Mouse (Mus musculus) T-helper 1 cell (primary cell): ENCODE data around the gene Lmod3.

Experiments
- in situ Hi-C: fragments of 300-600 bp; cut with MboI, MseI; formaldehyde crosslinking; loops from one replicate; pipeline ENCODE4 v1.15.1; 2025; ENCODE audit warnings: high pct_unique_total_duplicates

Gene Lmod3

GRCm38 (mm10) chr6:97276890-97277497 is 24.4 kb upstream of the Lmod3 start:
- in situ Hi-C loops: no loop called here

GRCm38 (mm10) chr6:97276366-97276765 is 23.8 kb upstream of the Lmod3 start:
- in situ Hi-C loops: no loop called here

- in situ Hi-C loops: no loop called here
These were observed 23.2 kb upstream of the Lmod3 start for GRCm38 (mm10) chr6:97275760-97276159.

GRCm38 (mm10) chr6:97273777-97274176 is 21.2 kb upstream of the Lmod3 start:
- in situ Hi-C loops: loop anchor here (5.0 to 25.0 kb wide), 2 partner anchors 244 to 464 kb away; no protein-coding TSS in a partner anchor

- in situ Hi-C loops: loop anchor here (5.0 to 25.0 kb wide), 2 partner anchors 244 to 464 kb away; no protein-coding TSS in a partner anchor
These were observed 20.6 kb upstream of the Lmod3 start for GRCm38 (mm10) chr6:97273058-97273710.

GRCm38 (mm10) chr6:97272349-97272748 is 19.8 kb upstream of the Lmod3 start:
- in situ Hi-C loops: loop anchor here (5.0 to 25.0 kb wide), 2 partner anchors 245 to 465 kb away; no protein-coding TSS in a partner anchor

- in situ Hi-C loops: loop anchor here (5.0 to 25.0 kb wide), 2 partner anchors 148 to 468 kb away; no protein-coding TSS in a partner anchor
These were observed 17.0 kb upstream of the Lmod3 start for GRCm38 (mm10) chr6:97269596-97269995.

GRCm38 (mm10) chr6:97267132-97267531 is 14.6 kb upstream of the Lmod3 start:
- in situ Hi-C loops: loop anchor here (5.0 to 25.0 kb wide), 2 partner anchors 150 to 470 kb away; no protein-coding TSS in a partner anchor

GRCm38 (mm10) chr6:97266661-97267060 is 14.1 kb upstream of the Lmod3 start:
- in situ Hi-C loops: loop anchor here (5.0 to 25.0 kb wide), 2 partner anchors 151 to 471 kb away; no protein-coding TSS in a partner anchor

- in situ Hi-C loops: loop anchor here (5.0 to 25.0 kb wide), 2 partner anchors 152 to 472 kb away; no protein-coding TSS in a partner anchor
These were observed 13.1 kb upstream of the Lmod3 start for GRCm38 (mm10) chr6:97265705-97266104.

GRCm38 (mm10) chr6:97265240-97265639 is 12.7 kb upstream of the Lmod3 start:
- in situ Hi-C loops: loop anchor here (5.0 to 25.0 kb wide), 2 partner anchors 152 to 472 kb away; no protein-coding TSS in a partner anchor

- in situ Hi-C loops: loop anchor here (25.0 kb wide), 1 partner anchor 474 kb away; no protein-coding TSS in a partner anchor
These were observed 11.2 kb upstream of the Lmod3 start for GRCm38 (mm10) chr6:97263750-97264149.

- in situ Hi-C loops: loop anchor here (25.0 kb wide), 1 partner anchor 475 kb away; no protein-coding TSS in a partner anchor
These were observed 9.7 kb upstream of the Lmod3 start for GRCm38 (mm10) chr6:97262229-97262628.

GRCm38 (mm10) chr6:97259926-97260325 is 7.4 kb upstream of the Lmod3 start:
- in situ Hi-C loops: loop anchor here (10.0 to 25.0 kb wide), 2 partner anchors 265 to 477 kb away; no protein-coding TSS in a partner anchor

- in situ Hi-C loops: loop anchor here (10.0 to 25.0 kb wide), 2 partner anchors 266 to 479 kb away; no protein-coding TSS in a partner anchor
These were observed 5.9 kb upstream of the Lmod3 start for GRCm38 (mm10) chr6:97258489-97258888.

- in situ Hi-C loops: loop anchor here (10.0 to 25.0 kb wide), 2 partner anchors 273 to 485 kb away; no protein-coding TSS in a partner anchor
These were observed 473 bp downstream of the Lmod3 start for GRCm38 (mm10) chr6:97252086-97252485.

- in situ Hi-C loops: loop anchor here (10.0 to 25.0 kb wide), 2 partner anchors 274 to 486 kb away; no protein-coding TSS in a partner anchor
These were observed 1.6 kb downstream of the Lmod3 start for GRCm38 (mm10) chr6:97250966-97251365.

GRCm38 (mm10) chr6:97245200-97245599 is 7.4 kb downstream of the Lmod3 start:
- in situ Hi-C loops: no loop called here

GRCm38 (mm10) chr6:97242522-97242921 is 10.0 kb downstream of the Lmod3 start:
- in situ Hi-C loops: no loop called here

GRCm38 (mm10) chr6:97240092-97240491 is 12.5 kb downstream of the Lmod3 start:
- in situ Hi-C loops: no loop called here

GRCm38 (mm10) chr6:97239360-97239759 is 13.2 kb downstream of the Lmod3 start:
- in situ Hi-C loops: no loop called here

GRCm38 (mm10) chr6:97236088-97236487 is 16.5 kb downstream of the Lmod3 start:
- in situ Hi-C loops: no loop called here
